In the genomic region with DNA sequence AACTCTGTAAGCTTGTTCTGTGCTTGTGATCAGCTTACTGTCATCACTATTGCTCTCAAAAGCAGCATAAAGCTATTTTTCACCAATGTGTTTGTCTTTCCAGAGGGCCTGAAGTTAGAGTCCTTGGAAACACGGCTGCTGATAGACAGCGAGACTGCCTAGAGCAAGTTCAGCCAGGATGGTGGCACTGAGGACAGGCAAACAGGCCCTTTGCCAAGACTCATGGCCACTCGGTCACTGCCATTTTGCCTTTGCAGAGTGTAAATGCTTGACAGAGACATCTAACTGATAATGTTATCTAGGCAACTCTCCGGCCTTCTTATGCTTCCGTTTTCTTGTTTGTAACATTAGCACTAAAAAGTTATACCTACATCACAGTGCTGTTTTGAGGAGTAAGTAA, we compare ENCODE assay signal across 27 mouse cellular contexts.
"Had no signal": no experiment of that assay in that cellular context is flagged by ENCODE, and none has a peak within 500 bp of the region (broad histone marks: within the 10 kb centered on the region; RNA-seq: fewer than 3 reads in every experiment).

No protein-coding gene starts in this region.

- H3K36me3 ChIP-seq: forebrain, embryonic 12.5 days; forebrain, embryonic 15.5 days had no signal

- H3K27ac ChIP-seq: embryonic facial prominence, embryonic 10.5 days; embryonic facial prominence, embryonic 12.5 days; embryonic facial prominence, embryonic 13.5 days; embryonic facial prominence, embryonic 15.5 days; forebrain, embryonic 10.5 days; forebrain, embryonic 12.5 days; forebrain, embryonic 13.5 days; forebrain, embryonic 15.5 days; gastrocnemius, adult 2 months; heart, adult 2 months had no signal

- H3K4me1 ChIP-seq: embryonic facial prominence, embryonic 15.5 days had no signal

- H3K4me2 ChIP-seq: embryonic facial prominence, embryonic 12.5 days; embryonic facial prominence, embryonic 13.5 days; embryonic facial prominence, embryonic 15.5 days; forebrain, embryonic 12.5 days; forebrain, embryonic 13.5 days; forebrain, embryonic 15.5 days had no signal

- H3K4me3 ChIP-seq: embryonic facial prominence, embryonic 10.5 days; embryonic facial prominence, embryonic 12.5 days; embryonic facial prominence, embryonic 13.5 days; embryonic facial prominence, embryonic 15.5 days; erythroblast, embryonic 14.5 days; forebrain, embryonic 10.5 days; forebrain, embryonic 12.5 days; forebrain, embryonic 13.5 days; forebrain, embryonic 15.5 days; gastrocnemius, adult 2 months; heart, adult 2 months had no signal

- ATAC-seq: forebrain, embryonic 13.5 days; forebrain, embryonic 14.5 days; forebrain, embryonic 15.5 days; forebrain, embryonic 16.5 days; forebrain, postnatal 0 days had no signal

- H3K9ac ChIP-seq: embryonic facial prominence, embryonic 12.5 days; embryonic facial prominence, embryonic 13.5 days; embryonic facial prominence, embryonic 15.5 days; forebrain, embryonic 12.5 days; forebrain, embryonic 13.5 days; forebrain, embryonic 15.5 days; forebrain, postnatal 0 days had no signal

- DNase-seq: cerebellum, adult 2 months; cerebellum, adult 8-10 months; cerebellum, adult 9-10 months; cerebellum, adult 9-11 months; cerebellum, postnatal 14 days; cerebellum, postnatal 25 days; cerebellum, postnatal 36 days; embryo, embryonic 11 days; forebrain, postnatal 0 days; gastrocnemius, adult 2 months; gastrocnemius, postnatal 10 days; gastrocnemius, postnatal 14 days; gastrocnemius, postnatal 25 days; gastrocnemius, postnatal 36 days; heart, adult 18-20 months; heart, adult 2 months had no signal

- H3K9me3 ChIP-seq: embryonic facial prominence, embryonic 10.5 days; embryonic facial prominence, embryonic 12.5 days; embryonic facial prominence, embryonic 13.5 days; embryonic facial prominence, embryonic 15.5 days; forebrain, embryonic 10.5 days; forebrain, embryonic 12.5 days; forebrain, embryonic 13.5 days; forebrain, embryonic 15.5 days had no signal

- H3K27me3 ChIP-seq: embryonic facial prominence, embryonic 12.5 days; embryonic facial prominence, embryonic 13.5 days; embryonic facial prominence, embryonic 15.5 days; forebrain, embryonic 12.5 days; forebrain, embryonic 15.5 days had no signal
